Mouse (Mus musculus) cerebellum, postnatal 4 days (tissue): Measurements from ENCODE around the gene Timm29.
A peak's percentile ranks its signal among the peaks of the same experiment; 100 is the strongest.

Experiments used
- DNase-seq, 2 experiments: peaks; one replicate each; pipeline ENCODE4 v3.0.0; 2022; ENCODE audit warnings: low spot score in 2 of 2, mixed read lengths in 1 of 2

Gene Timm29

DNA sequence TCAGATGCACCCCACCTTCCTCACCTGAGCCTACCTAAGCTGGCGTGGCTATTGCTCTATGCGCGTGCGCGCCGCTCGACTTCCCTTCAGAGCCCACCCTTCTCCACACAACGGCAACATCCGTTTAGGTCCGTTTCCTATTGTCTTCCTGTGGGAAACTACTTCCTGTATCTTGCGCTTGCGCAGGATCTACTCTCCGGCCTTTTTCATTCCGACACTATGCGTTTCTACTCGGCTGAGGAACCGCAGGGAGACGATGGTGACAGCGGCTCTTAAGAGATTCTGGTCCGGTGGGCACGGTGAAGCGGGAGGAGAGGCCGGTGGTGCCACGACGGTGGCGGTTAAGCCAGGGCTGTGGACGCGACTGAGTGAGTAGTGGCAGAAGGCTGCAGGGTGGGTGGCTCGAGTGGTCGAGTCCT, at the start of gene Timm29, which contains the start of gene Yipf2:
Timm29 (plus strand) TSS at position 20 of the 419 bp plus-strand sequence.
Yipf2 (minus strand) TSS at position 126 of the 419 bp plus-strand sequence.
- peak; percentile 73 to 86 for DNase-seq

DNA sequence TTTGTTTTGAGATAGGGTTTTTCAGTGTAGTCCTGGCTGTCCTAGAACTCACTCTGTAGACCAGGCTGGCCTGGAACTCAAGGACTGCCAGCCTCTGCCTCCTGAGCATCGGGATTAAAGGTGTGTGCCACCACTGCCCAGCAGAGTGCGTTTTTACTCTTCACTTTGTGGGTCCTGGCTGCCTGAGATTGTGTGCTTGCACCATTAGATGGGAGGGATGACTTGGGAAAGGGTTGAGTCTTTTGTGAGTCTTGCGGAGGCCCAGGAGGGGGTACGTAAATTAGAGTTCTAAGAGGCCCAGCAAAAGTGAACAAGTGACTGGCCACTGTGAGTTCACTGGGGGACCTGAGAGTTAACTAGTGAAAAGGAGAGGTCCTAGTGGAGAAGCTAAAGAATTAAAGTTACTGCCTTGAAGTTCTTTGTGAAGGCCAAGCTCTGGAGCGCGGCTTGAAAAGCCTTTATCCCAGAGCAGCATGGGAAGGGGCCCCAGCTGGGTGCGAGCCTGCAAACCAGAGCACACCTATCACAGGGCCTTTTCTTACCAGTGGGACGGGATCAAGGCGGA, 47.1 kb upstream of the Timm29 start:
- no peak for DNase-seq

DNA sequence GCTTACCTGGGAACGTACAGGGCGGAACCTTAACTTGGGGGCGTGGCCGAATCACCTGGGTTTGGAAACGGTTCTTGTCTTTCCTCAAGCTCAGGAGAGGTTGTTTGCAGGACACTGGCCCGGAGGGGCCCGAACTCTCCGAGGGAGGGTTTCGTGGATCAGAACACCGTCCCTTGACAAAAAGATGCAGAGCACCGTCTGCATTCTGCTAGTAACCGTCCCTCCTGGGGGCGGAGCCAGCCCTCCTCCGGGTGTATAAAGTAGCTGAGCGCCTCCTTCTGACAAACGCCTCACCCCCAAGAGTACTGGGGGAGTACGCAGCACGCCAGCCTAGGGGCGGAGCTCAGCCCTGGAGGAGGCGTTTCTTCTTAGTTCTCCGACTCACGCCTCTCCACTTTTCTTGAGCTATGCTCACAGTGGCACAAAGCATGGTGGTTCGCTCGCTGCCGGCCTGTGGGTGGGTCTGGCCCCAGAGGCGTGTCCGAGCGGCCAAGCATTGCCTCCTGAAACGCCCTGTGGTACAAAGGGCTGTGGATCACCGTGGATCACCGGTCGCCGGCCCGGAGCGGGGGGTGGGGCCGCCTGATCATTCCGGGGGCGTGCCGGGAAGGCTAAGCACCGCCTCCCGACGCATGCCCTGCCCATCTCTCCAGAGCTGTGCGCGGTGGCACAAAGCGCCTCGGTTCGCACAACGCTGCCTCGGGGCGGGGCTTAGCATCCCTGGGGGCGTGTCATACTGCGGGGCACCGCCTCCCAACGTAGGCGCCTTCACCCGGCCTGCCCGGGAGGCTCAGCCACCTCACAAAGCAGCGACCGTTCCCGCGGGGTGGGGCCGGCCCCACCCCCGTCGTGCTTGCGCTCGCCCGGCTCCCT, 46.4 kb upstream of the Timm29 start:
- peak; percentile 99 for DNase-seq

DNA sequence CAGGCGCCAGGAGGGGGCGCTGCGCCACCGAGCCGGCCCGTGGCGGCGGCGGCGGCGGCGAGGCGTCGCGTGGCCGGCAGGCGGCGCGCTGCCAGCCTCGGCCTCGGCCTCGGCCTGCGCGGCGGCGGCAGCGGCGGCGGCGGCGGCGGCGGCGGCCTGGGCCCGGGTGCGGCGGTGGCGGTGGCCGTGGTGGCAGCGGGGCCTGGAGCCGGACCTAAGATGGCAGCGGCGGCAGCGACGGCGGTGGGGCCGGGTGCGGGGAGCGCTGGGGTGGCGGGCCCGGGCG, 45.8 kb upstream of the Timm29 start, which contains the start of gene Carm1:
Carm1 (plus strand) TSS at position 106 of the 286 bp plus-strand sequence.
- no peak for DNase-seq

DNA sequence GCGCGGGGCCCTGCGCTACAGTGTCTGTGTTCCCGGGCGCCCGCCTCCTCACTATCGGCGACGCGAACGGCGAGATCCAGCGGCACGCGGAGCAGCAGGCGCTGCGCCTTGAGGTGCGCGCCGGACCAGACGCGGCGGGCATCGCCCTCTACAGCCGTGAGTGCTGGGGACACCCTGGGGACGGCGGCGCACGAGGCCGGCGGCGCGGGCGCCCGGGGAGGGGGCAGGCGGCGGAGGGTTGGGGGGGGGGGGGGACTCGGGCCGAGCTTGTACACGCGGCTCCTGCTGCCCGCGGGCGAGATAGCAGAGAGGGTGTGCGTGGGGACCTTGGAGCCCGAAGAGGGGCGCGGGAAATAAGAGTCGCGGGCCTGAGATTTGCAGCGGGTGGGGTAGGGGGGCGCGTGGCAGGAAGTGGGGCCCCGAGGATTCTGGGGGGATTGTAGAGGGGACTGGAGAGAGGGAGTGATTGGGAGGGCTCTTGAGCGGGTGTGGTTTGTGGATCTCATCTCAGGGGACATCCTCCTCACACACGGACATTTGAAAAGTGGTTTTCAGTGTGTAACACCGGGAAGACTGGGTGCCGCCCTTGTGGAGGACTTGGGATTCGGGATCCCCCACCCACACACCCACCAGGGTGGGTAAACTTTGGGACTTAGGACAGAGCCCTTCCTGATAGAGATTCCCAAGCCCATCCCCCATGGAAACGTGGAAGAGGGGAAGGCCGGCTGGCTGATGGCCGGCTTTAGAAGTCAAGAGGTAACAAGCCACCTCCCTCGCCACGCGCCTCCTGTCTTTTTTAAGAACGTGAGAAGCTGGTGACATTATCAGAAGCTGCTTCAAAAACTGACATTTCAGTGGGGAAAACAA, 45.2 kb upstream of the Timm29 start:
- DNase-seq = peak in 1 of 2 experiments; percentile 38

DNA sequence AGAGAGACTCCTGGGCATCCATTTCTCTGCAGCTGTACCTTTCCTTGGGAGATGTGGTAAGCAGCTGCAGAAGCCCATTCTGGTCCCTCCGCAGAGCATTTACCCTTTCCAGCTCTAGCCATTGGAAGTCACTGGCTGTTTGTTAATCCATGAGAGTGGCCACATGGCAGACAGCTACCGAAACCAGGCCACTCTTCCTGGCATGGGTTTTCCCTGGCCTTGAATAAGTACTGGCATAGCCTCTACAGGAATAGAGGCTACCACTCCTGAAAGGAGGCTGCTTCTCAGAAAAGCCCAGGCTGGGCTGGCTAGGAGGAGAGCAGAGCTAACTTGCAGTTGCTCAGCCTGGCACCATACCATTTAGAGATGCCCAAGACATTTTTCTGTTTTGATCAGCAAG, 41.5 kb upstream of the Timm29 start:
- no peak for DNase-seq

DNA sequence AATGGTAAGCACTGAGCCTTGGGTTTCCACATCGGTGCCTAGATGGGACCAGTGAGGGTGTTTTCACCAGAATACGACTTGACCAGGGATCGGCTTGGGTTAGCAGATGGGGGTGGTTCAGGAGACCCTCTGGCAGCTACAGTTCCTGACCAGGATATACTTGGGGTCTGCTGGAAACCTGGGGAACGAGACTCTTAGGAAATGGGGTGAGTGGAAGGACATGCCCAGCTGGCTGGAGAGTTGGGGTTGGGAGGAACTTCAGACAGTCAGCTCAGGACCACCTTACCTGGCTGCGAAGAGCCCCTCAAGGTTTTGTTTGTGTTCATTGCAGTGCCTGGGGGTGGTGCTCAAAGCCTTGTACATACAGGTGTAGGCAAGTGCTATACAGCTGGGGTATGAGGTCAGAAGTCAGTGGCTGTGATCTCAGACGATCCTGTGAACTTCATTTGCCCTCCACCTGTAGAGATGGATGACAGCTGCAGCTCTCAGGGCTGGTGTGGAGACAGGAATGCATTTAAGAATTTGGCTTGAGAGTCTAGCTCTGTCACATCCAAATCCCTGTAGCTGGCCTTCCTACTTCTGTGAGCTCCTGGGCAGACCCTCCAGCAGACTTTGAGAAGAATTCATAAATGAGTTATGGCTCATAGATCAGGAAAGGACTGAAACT, 38.8 kb upstream of the Timm29 start:
- no peak for DNase-seq

DNA sequence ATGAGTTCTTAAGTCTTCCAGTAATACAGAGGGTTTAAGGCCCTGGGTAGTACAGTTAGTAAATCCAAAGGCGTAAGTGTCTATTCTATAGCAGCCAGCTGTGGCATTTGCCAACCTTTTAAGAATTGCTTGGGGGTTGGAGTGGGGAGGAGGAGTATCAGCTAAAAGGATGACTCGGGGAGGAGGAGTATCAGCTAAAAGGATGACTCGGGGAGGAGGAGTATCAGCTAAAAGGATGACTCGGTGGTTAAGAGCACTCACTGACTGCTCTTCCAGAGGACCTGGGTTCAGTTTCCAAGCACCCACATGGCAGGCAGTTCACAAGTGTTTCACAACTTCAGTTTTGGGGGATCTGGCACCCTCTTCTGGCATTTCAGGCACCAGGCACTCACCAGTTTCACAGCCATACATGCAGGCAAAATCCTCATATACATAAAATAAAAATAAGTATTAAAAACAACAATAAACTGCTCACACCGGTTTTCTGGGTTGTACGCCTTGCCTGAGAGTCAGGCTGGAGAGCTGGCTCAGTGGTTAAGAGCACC, 37.3 kb upstream of the Timm29 start:
- no peak for DNase-seq

DNA sequence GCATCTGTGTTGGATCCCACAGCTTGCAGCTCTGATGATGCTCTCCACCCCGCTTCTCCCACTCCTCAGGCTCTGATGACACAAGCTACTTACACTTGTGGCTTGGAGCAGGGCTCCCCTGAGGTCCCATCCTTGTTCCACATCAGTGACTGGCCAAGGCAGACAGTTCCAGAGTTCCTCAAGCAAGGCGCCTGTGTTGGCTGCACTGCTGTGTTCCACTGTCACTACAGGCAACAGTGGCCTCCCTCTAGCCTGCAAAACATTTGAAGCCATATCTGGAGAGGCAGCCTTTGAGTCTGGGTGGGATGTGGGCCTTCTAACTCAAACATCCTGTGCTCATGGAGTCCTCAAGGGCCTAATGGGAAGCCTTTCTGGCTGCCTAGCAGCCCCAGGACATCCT, 35.5 kb upstream of the Timm29 start:
- DNase-seq = no peak

DNA sequence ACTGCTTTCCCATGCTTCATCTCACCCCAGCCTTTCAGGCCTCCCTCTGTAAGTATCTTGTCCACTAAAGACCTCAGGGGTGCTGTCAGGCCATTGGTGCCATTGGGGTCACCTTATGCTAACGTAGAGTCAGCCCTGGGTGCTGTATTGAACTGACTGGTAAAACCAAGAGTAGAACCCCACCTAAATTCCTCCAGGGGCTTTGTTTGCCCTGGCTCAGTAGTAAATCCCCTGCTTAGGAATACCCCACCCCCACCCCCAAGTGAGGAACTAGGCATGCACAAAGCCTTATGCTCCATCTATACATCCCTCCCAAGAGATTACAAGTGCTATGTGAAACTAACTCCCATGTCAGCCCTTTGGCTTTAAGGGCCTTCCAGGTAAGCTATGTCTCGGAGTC, 35.0 kb upstream of the Timm29 start:
- no peak for DNase-seq

DNA sequence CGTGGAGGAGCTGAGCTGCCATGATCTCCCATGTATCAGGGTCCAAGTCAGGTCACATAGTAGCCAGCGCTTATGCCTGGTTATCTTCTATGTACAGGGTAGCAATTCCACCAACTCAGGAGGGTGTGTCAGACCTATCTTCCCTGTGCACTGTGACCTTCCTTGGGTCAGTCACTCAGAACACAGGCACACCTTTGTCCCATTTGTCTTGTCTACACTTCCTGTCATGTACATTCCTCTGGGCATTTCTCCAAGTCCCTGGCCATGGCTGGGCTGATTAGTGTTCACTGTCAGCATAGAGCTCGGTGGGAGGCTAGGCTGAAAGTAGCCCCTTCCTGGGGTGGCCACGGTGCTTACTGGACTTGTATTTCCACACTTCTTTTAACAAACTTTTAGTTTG, 34.2 kb upstream of the Timm29 start:
- DNase-seq = no peak

DNA sequence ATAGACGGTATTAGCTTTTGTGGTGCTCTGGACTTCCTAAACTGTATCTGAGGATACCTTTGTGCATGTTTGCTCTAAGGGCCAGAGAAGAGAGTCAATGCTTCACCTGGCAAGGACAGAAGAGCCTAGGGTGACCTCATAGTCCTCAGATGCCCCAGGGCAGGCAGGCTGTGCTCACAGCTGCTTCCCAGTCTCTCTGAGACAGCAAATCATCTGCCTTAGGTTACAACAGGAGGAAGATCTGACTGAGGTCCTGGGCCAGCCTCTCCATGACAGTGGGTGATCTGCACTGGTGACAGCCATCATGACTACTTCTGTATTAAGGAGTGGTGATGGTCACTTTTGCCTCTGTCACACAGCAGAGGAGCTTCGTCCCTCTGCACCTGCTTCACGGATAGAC, 33.4 kb upstream of the Timm29 start:
- DNase-seq = no peak

DNA sequence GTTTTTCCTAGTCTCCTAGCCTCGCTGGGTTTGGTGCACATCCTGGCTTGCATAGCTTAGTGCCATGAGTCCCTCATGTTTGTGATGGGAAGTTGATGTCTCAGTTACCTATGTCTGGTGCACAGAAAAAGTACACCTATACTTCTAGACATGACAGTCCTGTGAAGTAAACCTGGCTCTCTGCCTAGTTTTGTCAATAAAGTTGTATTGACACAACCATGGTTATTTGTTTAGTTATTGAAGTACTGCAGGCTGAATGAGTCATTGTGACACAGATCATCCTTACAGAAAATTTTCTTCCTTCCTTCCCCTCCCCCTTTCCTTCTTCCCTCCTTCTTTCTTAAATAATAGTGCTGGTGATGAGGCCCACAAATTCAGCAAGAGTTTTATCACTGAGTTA, 28.1 kb upstream of the Timm29 start:
- DNase-seq = no peak

DNA sequence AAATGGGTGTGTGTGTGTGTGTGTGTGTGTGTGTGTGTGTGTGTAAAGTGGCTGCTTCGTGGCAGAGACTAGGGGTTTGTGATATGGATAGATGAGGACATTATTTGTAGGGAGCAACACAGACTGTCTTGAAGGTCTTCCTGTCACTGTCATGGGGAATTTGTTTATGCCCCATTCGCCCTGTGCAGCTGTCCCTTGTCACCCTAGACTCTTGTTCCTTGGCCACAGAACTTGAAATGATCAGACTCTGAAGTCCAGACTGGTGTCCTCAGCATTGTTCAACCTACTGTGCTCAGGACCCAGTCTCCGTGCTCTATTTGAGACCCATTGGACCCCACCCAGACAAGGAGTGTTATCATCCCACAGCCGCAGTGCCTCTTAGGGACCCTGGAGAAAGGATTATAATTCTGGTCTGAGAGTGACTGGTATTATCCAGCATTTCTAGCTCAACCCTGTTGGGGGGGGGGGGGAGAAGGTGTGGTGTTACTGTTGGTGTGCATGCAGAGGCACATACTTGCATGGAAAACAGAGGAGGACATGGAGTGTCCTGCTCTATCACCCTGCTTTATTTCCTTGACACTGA, 27.4 kb upstream of the Timm29 start:
- no peak for DNase-seq

DNA sequence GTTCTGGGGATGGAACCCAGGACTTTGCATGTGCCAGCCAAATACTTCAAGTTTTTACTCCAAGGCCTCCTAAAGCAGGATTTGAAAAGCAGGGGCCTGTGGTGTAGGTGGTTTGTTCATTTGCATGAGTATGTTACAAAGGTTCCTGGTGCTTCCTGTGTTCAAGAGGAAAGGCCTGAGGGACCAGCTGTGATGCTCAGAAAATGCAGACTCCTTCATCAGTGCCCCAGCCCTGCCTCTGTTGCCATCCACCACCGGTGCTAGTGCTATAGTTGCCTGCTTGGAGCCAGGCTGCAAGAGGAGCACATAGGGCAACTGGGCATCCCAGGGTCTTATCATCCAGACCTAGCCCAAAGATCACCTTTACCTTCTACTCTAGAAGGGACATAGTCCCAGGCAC, 26.0 kb upstream of the Timm29 start:
- no peak for DNase-seq

DNA sequence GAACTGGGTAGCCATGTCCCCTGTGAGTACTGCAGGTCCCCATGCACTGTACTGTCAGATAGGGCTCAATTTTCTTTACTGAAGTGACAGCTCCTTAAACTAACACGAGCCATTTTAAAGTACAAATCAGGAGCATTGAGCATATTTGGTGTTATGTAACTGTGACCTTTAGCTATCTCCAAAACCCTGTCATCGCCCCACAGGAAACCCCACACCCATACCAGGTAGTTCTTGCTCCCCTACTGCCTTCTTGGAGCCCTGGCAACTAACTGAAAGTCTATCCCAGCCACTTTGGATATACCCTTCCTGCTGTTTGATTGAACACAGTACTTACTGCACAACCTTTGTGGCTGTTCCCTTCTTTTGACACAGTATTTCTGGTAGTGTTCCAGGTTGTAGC, 25.5 kb upstream of the Timm29 start:
- DNase-seq = no peak

DNA sequence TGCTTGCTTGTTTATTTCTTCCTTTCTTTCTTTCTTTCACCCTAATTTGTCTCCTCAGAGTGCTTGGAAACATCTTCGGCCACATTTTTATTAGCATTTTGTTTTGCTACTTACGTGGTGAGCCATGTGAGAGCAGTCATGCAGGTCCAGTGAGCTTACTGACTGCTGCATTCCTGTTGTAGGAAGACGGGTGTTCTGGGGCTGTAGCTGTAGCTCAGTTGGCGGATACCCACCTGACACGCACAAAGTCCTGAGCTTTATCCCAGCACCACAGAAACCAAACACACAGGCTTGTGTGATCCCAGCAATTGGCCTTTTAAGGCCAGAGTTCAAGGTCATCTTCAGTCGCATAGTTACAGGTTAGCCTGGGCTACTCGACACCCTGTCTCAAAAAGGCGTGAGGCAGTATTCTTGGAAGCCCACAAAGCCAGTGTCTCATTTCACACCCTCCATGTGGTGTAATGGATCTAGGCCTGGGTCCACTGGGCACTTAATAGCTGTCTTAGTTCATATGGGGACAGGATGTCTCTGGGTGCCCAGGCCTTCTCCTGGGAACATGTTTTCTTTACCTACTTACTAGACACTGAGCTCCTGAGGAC, 23.8 kb upstream of the Timm29 start:
- DNase-seq = no peak

DNA sequence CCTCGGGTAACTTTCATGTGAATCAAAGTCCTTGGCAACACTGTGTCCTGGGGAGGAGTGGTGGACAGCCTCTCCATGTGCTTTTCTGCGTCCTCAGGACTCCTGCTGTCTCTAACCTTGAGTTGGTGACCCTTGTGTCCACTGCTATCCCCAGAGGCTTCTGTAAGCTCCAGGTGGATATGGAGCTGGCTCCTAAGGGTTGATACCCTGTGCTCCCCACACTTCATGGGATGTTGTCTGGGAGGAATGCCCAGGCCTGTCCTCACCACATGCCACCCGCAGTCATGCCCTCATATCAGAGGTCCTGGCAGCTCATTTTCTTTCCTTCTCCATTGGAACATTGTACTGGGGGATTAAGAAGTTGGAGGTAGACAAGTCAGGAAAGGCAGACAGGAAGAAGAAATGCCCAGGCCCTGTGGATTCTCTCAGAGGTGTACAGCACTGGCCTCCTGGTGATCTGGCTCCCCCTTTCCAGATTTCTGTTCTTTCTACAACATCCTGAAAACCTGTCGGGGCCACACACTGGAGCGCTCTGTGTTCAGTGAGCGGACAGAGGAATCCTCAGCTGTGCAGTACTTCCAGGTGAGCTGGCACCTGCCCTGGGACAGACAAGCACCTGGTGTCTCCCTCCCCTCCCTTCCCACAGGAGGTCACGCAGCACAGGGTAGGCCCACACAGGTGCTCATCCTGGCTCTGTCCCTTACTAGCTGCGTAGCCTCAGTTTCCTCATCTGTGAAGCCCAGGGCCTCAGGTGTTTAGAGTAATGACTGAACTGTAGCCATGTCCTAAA, 18.3 kb upstream of the Timm29 start:
- DNase-seq = no peak

DNA sequence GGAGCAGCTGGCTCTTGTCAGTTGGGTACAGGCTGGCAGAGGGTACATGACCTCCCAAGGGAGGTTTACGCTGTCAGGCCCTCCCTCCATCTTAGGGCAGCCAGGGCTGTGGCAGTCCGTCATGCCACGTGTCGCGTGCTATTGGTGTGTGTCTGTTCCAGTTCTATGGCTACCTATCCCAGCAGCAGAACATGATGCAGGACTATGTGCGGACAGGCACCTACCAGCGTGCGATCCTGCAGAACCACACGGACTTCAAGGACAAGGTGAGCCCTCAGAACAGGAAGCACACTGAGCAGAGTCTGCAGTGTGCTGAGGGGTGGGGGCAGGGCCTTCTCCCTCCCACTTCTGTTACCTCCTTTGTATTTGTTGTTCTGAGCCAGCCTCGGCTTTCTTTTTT, 17.3 kb upstream of the Timm29 start:
- no peak for DNase-seq

DNA sequence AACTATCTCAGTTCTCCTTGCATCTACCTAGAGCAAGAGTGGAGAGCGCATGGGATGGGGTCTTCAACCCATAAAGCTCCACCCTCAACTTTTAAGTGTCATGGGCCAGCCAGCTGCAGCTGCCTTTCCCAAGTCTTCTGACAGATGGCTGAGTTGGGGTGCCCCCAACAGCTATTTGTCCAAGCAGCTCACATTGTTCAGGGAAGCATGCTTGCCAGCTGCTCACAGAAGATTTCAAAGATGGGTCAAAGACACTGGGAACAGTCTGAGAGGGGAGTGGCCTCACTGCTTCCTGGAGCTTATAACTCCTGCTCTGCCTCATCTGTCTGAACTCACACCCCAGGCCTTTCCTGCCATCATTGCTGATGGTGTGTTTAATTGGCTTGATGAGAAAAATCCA, 16.2 kb upstream of the Timm29 start:
- DNase-seq = no peak
